8 mouse cellular contexts compared by ENCODE assay signal in genomic region chr15:14051872-14052271, GRCm38 (mm10).
A peak's percentile ranks its signal among the peaks of the same experiment; 100 is the strongest.
DNase-seq lines count a peak whose midpoint lies in the region; ATAC-seq lines count a peak whose summit lies in the region.

No protein-coding gene starts in this region.

- DNase-seq in adrenal gland, postnatal 10 days: peak; percentile 19
- no peak for DNase-seq in adrenal gland, adult 8-10 months
- DNase-seq in kidney, postnatal 36 days: peak; percentile 9 to 39
- DNase-seq in kidney, adult 11 months: no peak
- peak; percentile 49 for DNase-seq in embryo, embryonic 11 days
- DNase-seq in left cerebral cortex, postnatal 14 days (ENCODE audit: low spot score in 2 of 2): peak; percentile 20 to 38
- DNase-seq in ovary, adult 18-20 months (ENCODE audit: low spot score): no peak

- intact Hi-C loops in left cerebral cortex, postnatal 14 days (cut with DNase I): no loop called here

- ATAC-seq in erythroid progenitor cell, adult 5-6 weeks (replicated peaks; ENCODE audit: low FRiP score, poor library complexity, severe bottlenecking): no peak

Comparison
In these comparisons a context has a peak if more than half of its experiments do, and no peak if none do; other contexts are left out.
1. DNase-seq: peak in adrenal gland, postnatal 10 days (single experiment), kidney, postnatal 36 days (2 of 2), embryo, embryonic 11 days (single experiment) and left cerebral cortex, postnatal 14 days (2 of 2); none in adrenal gland, adult 8-10 months (single experiment), kidney, adult 11 months (single experiment) and ovary, adult 18-20 months (single experiment).